Mouse (Mus musculus) CH12.LX (cell line): Measurements from ENCODE around the gene Il20rb. TPM values are rescaled to one million over a fixed set of nuclear protein-coding genes. Genes with fewer than 3 reads are reported as not detected.

Source experiments
- DNase-seq: peaks from one replicate; pipeline ENCODE4 v3.0.0-alpha.2; 2013; ENCODE audit errors: extremely low read depth
- H3K27ac ChIP-seq: 2 replicates; pipeline ENCODE4 v1.5.1; 2012; ENCODE audit warnings: low read depth, mild to moderate bottlenecking, control low read depth, moderate library complexity; ENCODE audit not compliant: insufficient read depth
- H3K27me3 ChIP-seq: replicated peaks from 2 replicates; pipeline ENCODE3; 2012; ENCODE audit warnings: inconsistent platforms
- H3K36me3 ChIP-seq, 2 experiments: replicated peaks in 1 of 2; 2 replicates each; pipeline versions ENCODE3 to v1.6.1; 2012; ENCODE audit warnings: inconsistent platforms in 1 of 2, low read length in 1 of 2, mild to moderate bottlenecking in 1 of 2, mixed read lengths in 1 of 2, moderate library complexity in 1 of 2; ENCODE audit not compliant: control insufficient read depth in 1 of 2, insufficient read depth in 1 of 2
- H3K4me1 ChIP-seq, 2 experiments: 2 replicates each; pipeline ENCODE4 v1.6.1; 2012; ENCODE audit warnings: inconsistent platforms in 1 of 2, moderate library complexity in 1 of 2; ENCODE audit not compliant: insufficient read depth in 2 of 2, control insufficient read depth in 1 of 2
- H3K4me2 ChIP-seq: 2 replicates; pipeline ENCODE4 v1.6.1; 2012; ENCODE audit warnings: low read depth, mild to moderate bottlenecking, control low read depth; ENCODE audit not compliant: poor library complexity, insufficient read depth, severe bottlenecking
- H3K4me3 ChIP-seq, 3 experiments: fragments of 150-350 bp in 1 of 3; sonication (generic) in 1 of 3; replicated peaks in 1 of 3; 2 replicates each; pipeline versions ENCODE3 to v1.5.1; 2011 to 2012; ENCODE audit warnings: low read depth in 2 of 3, low read length in 2 of 3, mild to moderate bottlenecking in 2 of 3, moderate library complexity in 2 of 3, control low read depth in 1 of 3, improper control_type of control experiment in 1 of 3, inconsistent platforms in 1 of 3, mixed read lengths in 1 of 3; ENCODE audit not compliant: poor library complexity in 1 of 3
- H3K79me2 ChIP-seq: replicated peaks from 2 replicates; pipeline ENCODE4 v1.6.1; 2012; ENCODE audit warnings: mild to moderate bottlenecking, moderate library complexity; ENCODE audit not compliant: control insufficient read depth, poor library complexity, insufficient read depth, severe bottlenecking; ENCODE audit errors: extremely low read depth
- H3K9ac ChIP-seq: 2 replicates; pipeline ENCODE4 v1.6.1; 2012; ENCODE audit warnings: low read depth, mild to moderate bottlenecking, control low read depth, moderate library complexity; ENCODE audit not compliant: insufficient read depth
- H3K9me3 ChIP-seq: replicated peaks from 2 replicates; pipeline ENCODE3; 2012; ENCODE audit warnings: low read length, inconsistent platforms, mixed read lengths
- BHLHE40 ChIP-seq: IDR thresholded peaks from 2 replicates; pipeline ENCODE4 v1.6.1; 2011; ENCODE audit warnings: mild to moderate bottlenecking, low read depth, low read length, improper control_type of control experiment
- CHD2 ChIP-seq: IDR thresholded peaks from 2 replicates; pipeline ENCODE4 v1.6.1; 2011; ENCODE audit warnings: low read length, improper control_type of control experiment
- CTCF ChIP-seq, 2 experiments: IDR thresholded peaks in 1 of 2; conservative IDR thresholded peaks in 1 of 2; 2 replicates each; pipeline ENCODE4 v1.5.1; 2011 to 2012; ENCODE audit warnings: low read depth in 2 of 2, low read length in 2 of 2, improper control_type of control experiment in 1 of 2, inconsistent platforms in 1 of 2, mild to moderate bottlenecking in 1 of 2, moderate library complexity in 1 of 2
- ELF1 ChIP-seq: IDR thresholded peaks from 2 replicates; pipeline ENCODE4 v1.6.1; 2014; ENCODE audit warnings: low read depth, mild to moderate bottlenecking, inconsistent platforms, low read length, improper control_type of control experiment
- EP300 ChIP-seq: IDR thresholded peaks from 2 replicates; pipeline ENCODE4 v1.6.1; 2011; ENCODE audit warnings: low read length, improper control_type of control experiment
- ETS1 ChIP-seq: conservative IDR thresholded peaks from 2 replicates; pipeline ENCODE4 v1.6.1; 2012; ENCODE audit warnings: low read depth, mild to moderate bottlenecking, inconsistent platforms, low read length, improper control_type of control experiment, moderate library complexity
- GABPA ChIP-seq: IDR thresholded peaks from 2 replicates; pipeline ENCODE4 v1.6.1; 2012; ENCODE audit warnings: low read depth, low read length, improper control_type of control experiment, inconsistent platforms; ENCODE audit not compliant: insufficient replicate concordance
- IRF4 ChIP-seq: IDR thresholded peaks from 2 replicates; pipeline ENCODE4 v1.6.1; 2014; ENCODE audit warnings: low read depth, mild to moderate bottlenecking, inconsistent platforms, low read length, improper control_type of control experiment
- JUN ChIP-seq: IDR thresholded peaks from 2 replicates; pipeline ENCODE4 v1.6.1; 2011; ENCODE audit warnings: low read depth, mild to moderate bottlenecking, low read length, improper control_type of control experiment, moderate library complexity; ENCODE audit not compliant: insufficient read depth
- JUND ChIP-seq: conservative IDR thresholded peaks from 2 replicates; pipeline ENCODE4 v1.6.1; 2011; ENCODE audit warnings: low read depth, low read length, improper control_type of control experiment
- KAT2A ChIP-seq: IDR thresholded peaks from 2 replicates; pipeline ENCODE4 v1.6.1; 2012; ENCODE audit warnings: low read length, improper control_type of control experiment, inconsistent platforms; ENCODE audit not compliant: insufficient replicate concordance
- MAFK ChIP-seq: IDR thresholded peaks from 2 replicates; pipeline ENCODE4 v1.6.1; 2011; ENCODE audit warnings: low read length, improper control_type of control experiment; ENCODE audit not compliant: insufficient replicate concordance
- MAX ChIP-seq: IDR thresholded peaks from 2 replicates; pipeline ENCODE4 v1.6.1; 2011; ENCODE audit warnings: low read length, improper control_type of control experiment
- MAZ ChIP-seq: IDR thresholded peaks from 2 replicates; pipeline ENCODE4 v1.6.1; 2012; ENCODE audit warnings: low read depth, mild to moderate bottlenecking, inconsistent platforms, low read length, improper control_type of control experiment, moderate library complexity
- MXI1 ChIP-seq: IDR thresholded peaks from 2 replicates; pipeline ENCODE4 v1.6.1; 2011; ENCODE audit warnings: mild to moderate bottlenecking, low read depth, low read length, improper control_type of control experiment
- MYC ChIP-seq: IDR thresholded peaks from 2 replicates; pipeline ENCODE4 v1.6.1; 2011; ENCODE audit warnings: low read depth, mild to moderate bottlenecking, improper control_type of control experiment, low read length
- NELFE ChIP-seq: IDR thresholded peaks from 2 replicates; pipeline ENCODE4 v1.6.1; 2011; ENCODE audit warnings: low read depth, low read length, improper control_type of control experiment
- NRF1 ChIP-seq: IDR thresholded peaks from 2 replicates; pipeline ENCODE4 v1.6.1; 2014; ENCODE audit warnings: low read depth, mild to moderate bottlenecking, inconsistent platforms, low read length, improper control_type of control experiment, moderate library complexity
- POLR2A ChIP-seq: IDR thresholded peaks from 2 replicates; pipeline ENCODE4 v1.6.1; 2011; ENCODE audit warnings: low read depth, mild to moderate bottlenecking, improper control_type of control experiment, low read length
- SIN3A ChIP-seq: IDR thresholded peaks from 2 replicates; pipeline ENCODE4 v1.6.1; 2012; ENCODE audit warnings: low read length, improper control_type of control experiment, inconsistent platforms
- SMC3 ChIP-seq: IDR thresholded peaks from 2 replicates; pipeline ENCODE4 v1.6.1; 2011; ENCODE audit warnings: low read depth, low read length, improper control_type of control experiment
- TCF12 ChIP-seq: IDR thresholded peaks from 2 replicates; pipeline ENCODE4 v1.6.1; 2014; ENCODE audit warnings: low read depth, mild to moderate bottlenecking, inconsistent platforms, low read length, improper control_type of control experiment
- USF1 ChIP-seq: IDR thresholded peaks from 2 replicates; pipeline ENCODE4 v1.6.1; 2014; ENCODE audit warnings: low read depth, mild to moderate bottlenecking, inconsistent platforms, low read length, improper control_type of control experiment
- USF2 ChIP-seq: conservative IDR thresholded peaks from 2 replicates; pipeline ENCODE4 v1.6.1; 2011; ENCODE audit warnings: low read depth, low read length, improper control_type of control experiment
- ZC3H11A ChIP-seq: IDR thresholded peaks from 2 replicates; pipeline ENCODE4 v1.6.1; 2012; ENCODE audit warnings: low read depth, mild to moderate bottlenecking, inconsistent platforms, low read length, improper control_type of control experiment
- ZMIZ1 ChIP-seq: IDR thresholded peaks from 2 replicates; pipeline ENCODE4 v1.6.1; 2012; ENCODE audit warnings: low read depth, mild to moderate bottlenecking, inconsistent platforms, low read length, improper control_type of control experiment
- ZNF384 ChIP-seq: IDR thresholded peaks from 2 replicates; pipeline ENCODE4 v1.6.1; 2012; ENCODE audit warnings: low read depth, low read length, improper control_type of control experiment, inconsistent platforms
- dilution Hi-C: fragments of 300-500 bp; cut with MboI; formaldehyde crosslinking; loops from 2 replicates; pipeline ENCODE4 v1.14.3; 2020; ENCODE audit warnings: low sequenced_read_pairs; ENCODE audit not compliant: extremely low pct_unique_long_range_greater_than_20kb, extremely low pct_ligation_motif_present
- in situ Hi-C: fragments of 300-500 bp; cut with MboI; formaldehyde crosslinking; loops from 3 replicates; pipeline ENCODE4 v1.14.3; 2019; ENCODE audit warnings: low sequenced_read_pairs, low pct_ligation_motif_present, low pct_unique_long_range_greater_than_20kb, mixed read lengths
- polyA plus RNA-seq: library from polyadenylated mRNA; unstranded; fragments of >175 nt; gene quantifications from 2 replicates; pipeline ENCODE4 v1.2.1, GENCODE M21; 2012; ENCODE audit warnings: low read depth; ENCODE audit not compliant: insufficient read length
- total RNA-seq, 2 experiments: library from RNA; depleted of rRNA; stranded (reverse); fragments of 300-350 nt in 1 of 2; fragments of >200 nt in 1 of 2; gene quantifications; 2 replicates each; pipeline ENCODE4 v1.2.3; 2012 to 2014

The Il20rb gene
- total and polyA plus RNA-seq, 3 experiments = 0.42 to 3.1 (median 1.2) TPM

- peaks cover 0 to 22% of the 10 kb centered on the region in 2 experiments; a peak in 2 of 4 replicates for H3K4me1 ChIP-seq
- dilution Hi-C loops (no loop called here), in situ Hi-C loops (no loop called here)
- peaks cover 3 to 4% of the 10 kb centered on the region in 2 experiments for H3K36me3 ChIP-seq
- H3K4me2 ChIP-seq = no peak overlapping the region
- H3K9me3 ChIP-seq = no peaks in the 10 kb centered on the region
- DNase-seq = no peak
- H3K4me3 ChIP-seq = no peak overlapping the region
- TF ChIP-seq NELFE (no peak), JUN (no peak), ELF1 (no peak), EP300 (no peak), JUND (no peak), POLR2A (no peak), USF2 (no peak), SIN3A (no peak), MAFK (no peak)
- H3K27me3 ChIP-seq = no peaks in the 10 kb centered on the region
- H3K27ac ChIP-seq = no peak overlapping the region
- no peak overlapping the region for H3K9ac ChIP-seq
- peaks cover 11% of the 10 kb centered on the region for H3K79me2 ChIP-seq
Observed at GRCm38 (mm10) chr9:100507581-100507980, 21.0 kb upstream of the Il20rb start.

GRCm38 (mm10) chr9:100506652-100507051 lies 20.1 kb upstream of the Il20rb start:
- H3K27ac ChIP-seq = no peak overlapping the region
- in situ Hi-C loops = no loop called here
- DNase-seq = no peak

GRCm38 (mm10) chr9:100505498-100505897 lies 18.9 kb upstream of the Il20rb start:
- Histone ChIP-seq H3K4me3 (no peak overlapping the region), H3K36me3 (peaks cover 4 to 8% of the 10 kb centered on the region in 2 experiments), H3K9me3 (no peaks in the 10 kb centered on the region)
- dilution Hi-C loops = no loop called here
- TF ChIP-seq MYC (no peak), IRF4 (no peak), NRF1 (no peak), CHD2 (no peak), JUN (no peak), TCF12 (no peak), BHLHE40 (no peak), NELFE (no peak), ZMIZ1 (no peak), MAZ (no peak), ETS1 (no peak), ZNF384 (no peak), MAFK (no peak), GABPA (no peak), CTCF (conservative IDR thresholded peaks at IDR 0.05 in 1 of 2, IDR thresholded peaks at IDR 0.05 in 1 of 2; ENCODE audit: low read depth in 2 of 2, low read length in 2 of 2) (no peak), ZC3H11A (no peak), USF1 (no peak), SMC3 (no peak), MXI1 (no peak), KAT2A (no peak)
- TF ChIP-seq, all 38 proteins: peak for 0
- H3K9ac ChIP-seq = no peak overlapping the region
- no peak overlapping the region for H3K27ac ChIP-seq
- H3K79me2 ChIP-seq = peaks cover 3% of the 10 kb centered on the region; the same call in 1 of the 2 replicates
- no peaks in the 10 kb centered on the region for H3K27me3 ChIP-seq
- in situ Hi-C loops = no loop called here
- peaks cover 0 to 22% of the 10 kb centered on the region in 2 experiments; a peak in 2 of 4 replicates for H3K4me1 ChIP-seq
- no peak overlapping the region for H3K4me2 ChIP-seq
- DNase-seq = no peak

More at GRCm38 (mm10) chr9:100506652-100507051, 20.1 kb upstream of the Il20rb start:
- Histone ChIP-seq H3K4me1 (peaks cover 0 to 22% of the 10 kb centered on the region in 2 experiments; a peak in 2 of 4 replicates), H3K9me3 (no peaks in the 10 kb centered on the region), H3K4me2 (no peak overlapping the region), H3K4me3 (peak overlapping the region in 1 of 3 experiments; percentile 17), H3K79me2 (peaks cover 8% of the 10 kb centered on the region; the same call in 1 of the 2 replicates)
- TF ChIP-seq NRF1 (no peak), CHD2 (no peak), MAX (no peak), USF1 (no peak)
- TF ChIP-seq, all 38 proteins: peak for 0
- dilution Hi-C loops = no loop called here
- Histone ChIP-seq H3K36me3 (peaks cover 4% of the 10 kb centered on the region in 2 experiments), H3K27me3 (no peaks in the 10 kb centered on the region), H3K9ac (no peak overlapping the region)
